Mouse (Mus musculus) olfactory bulb, adult 2 months (tissue): ENCODE measurements around the gene Sh3pxd2a.

ENCODE experiments used
- CTCF ChIP-seq: fragments of 200-500 bp; IDR thresholded peaks from 2 replicates; pipeline ENCODE4 v1.5.1; 2012; ENCODE audit warnings: low read depth, mild to moderate bottlenecking, low read length, moderate library complexity; ENCODE audit not compliant: insufficient read depth
- POLR2A ChIP-seq: fragments of 200-500 bp; IDR thresholded peaks from 2 replicates; pipeline ENCODE4 v1.6.1; 2012; ENCODE audit warnings: mild to moderate bottlenecking, low read depth, low read length, moderate library complexity; ENCODE audit not compliant: insufficient read depth

GRCm38 (mm10) chr19:47315091-47315916 is 148.9 kb downstream of the Sh3pxd2a start:
- no peak for TF ChIP-seq POLR2A
- TF ChIP-seq CTCF, result no peak
